Mouse (Mus musculus): ENCODE measurements around the gene Jam2. TPM values are rescaled to one million over a fixed set of nuclear protein-coding genes. Genes with fewer than 3 reads are reported as not detected.

The Jam2 gene
- polyA plus RNA-seq, 1 experiment from 2014 or later: 21.6 TPM

- no peaks in the 10 kb centered on the region for H3K9me3 ChIP-seq (ENCODE audit: control insufficient read depth, low read length)
- no peak overlapping the region for H3K4me2 ChIP-seq (ENCODE audit: low read depth, low read length)
- H3K9ac ChIP-seq (ENCODE audit: low read depth, low read length): no peak overlapping the region
- WGBS: 81% methylated on average over 19 of the region's 19 CpGs
- H3K36me3 ChIP-seq (ENCODE audit: control insufficient read depth, insufficient read depth, low read length): no peaks in the 10 kb centered on the region
- H3K27ac ChIP-seq (replicated peaks; ENCODE audit: low read depth, low read length): no peak overlapping the region
- ATAC-seq (ENCODE audit: low read depth): no peak
- no peak for DNase-seq (ENCODE audit: low spot score)
- H3K4me1 ChIP-seq (ENCODE audit: control insufficient read depth, insufficient read depth, low read length): 0 out of 2 replicates have a peak, but pooled peaks cover 2% of the 10 kb centered on the region
- H3K27me3 ChIP-seq (replicated peaks; ENCODE audit: control insufficient read depth, insufficient read depth, low read length): 0 out of 2 replicates have a peak, but pooled peaks cover 8% of the 10 kb centered on the region
- H3K4me3 ChIP-seq (ENCODE audit: low read depth, low read length): no peak overlapping the region
Observed at GRCm38 (mm10) chr16:84769619-84770464, 4.1 kb upstream of the Jam2 start.

GRCm38 (mm10) chr16:84770891-84771290 is 3.0 kb upstream of the Jam2 start:
- ATAC-seq (ENCODE audit: low read depth): no peak
- Histone ChIP-seq H3K27me3 (replicated peaks; ENCODE audit: control insufficient read depth, insufficient read depth, low read length) (0 out of 2 replicates have a peak, but pooled peaks cover 11% of the 10 kb centered on the region), H3K9me3 (ENCODE audit: control insufficient read depth, low read length) (no peaks in the 10 kb centered on the region), H3K36me3 (ENCODE audit: control insufficient read depth, insufficient read depth, low read length) (no peaks in the 10 kb centered on the region), H3K27ac (replicated peaks; ENCODE audit: low read depth, low read length) (no peak overlapping the region), H3K9ac (ENCODE audit: low read depth, low read length) (no peak overlapping the region), H3K4me1 (ENCODE audit: control insufficient read depth, insufficient read depth, low read length) (0 out of 2 replicates have a peak, but pooled peaks cover 4% of the 10 kb centered on the region), H3K4me3 (ENCODE audit: low read depth, low read length) (no peak overlapping the region), H3K4me2 (ENCODE audit: low read depth, low read length) (no peak overlapping the region)
- 85% methylated on average over 7 of the region's 7 CpGs for WGBS
- no peak for DNase-seq (ENCODE audit: low spot score)

- no peak overlapping the region for H3K4me2 ChIP-seq (ENCODE audit: low read depth, low read length)
- 0 out of 2 replicates have a peak, but pooled peaks cover 11% of the 10 kb centered on the region for H3K27me3 ChIP-seq (replicated peaks; ENCODE audit: control insufficient read depth, insufficient read depth, low read length)
Observed at GRCm38 (mm10) chr16:84771461-84771860, 2.5 kb upstream of the Jam2 start.

GRCm38 (mm10) chr16:84772496-84773267 is 1.2 kb upstream of the Jam2 start:
- H3K4me3 ChIP-seq (ENCODE audit: low read depth, low read length): peak overlapping the region; percentile 66; the same call in 1 of the 2 replicates
- DNase-seq (ENCODE audit: low spot score) (peak; percentile 20), ATAC-seq (ENCODE audit: low read depth) (no peak)

More at GRCm38 (mm10) chr16:84771461-84771860, 2.5 kb upstream of the Jam2 start:
- Histone ChIP-seq H3K36me3 (ENCODE audit: control insufficient read depth, insufficient read depth, low read length) (no peaks in the 10 kb centered on the region), H3K4me3 (ENCODE audit: low read depth, low read length) (no peak overlapping the region), H3K9me3 (ENCODE audit: control insufficient read depth, low read length) (no peaks in the 10 kb centered on the region), H3K4me1 (ENCODE audit: control insufficient read depth, insufficient read depth, low read length) (0 out of 2 replicates have a peak, but pooled peaks cover 4% of the 10 kb centered on the region), H3K27ac (replicated peaks; ENCODE audit: low read depth, low read length) (no peak overlapping the region), H3K9ac (ENCODE audit: low read depth, low read length) (no peak overlapping the region)
- DNase-seq (ENCODE audit: low spot score) (no peak), ATAC-seq (ENCODE audit: low read depth) (no peak)
- WGBS: 85% methylated on average over 2 of the region's 2 CpGs

DNA sequence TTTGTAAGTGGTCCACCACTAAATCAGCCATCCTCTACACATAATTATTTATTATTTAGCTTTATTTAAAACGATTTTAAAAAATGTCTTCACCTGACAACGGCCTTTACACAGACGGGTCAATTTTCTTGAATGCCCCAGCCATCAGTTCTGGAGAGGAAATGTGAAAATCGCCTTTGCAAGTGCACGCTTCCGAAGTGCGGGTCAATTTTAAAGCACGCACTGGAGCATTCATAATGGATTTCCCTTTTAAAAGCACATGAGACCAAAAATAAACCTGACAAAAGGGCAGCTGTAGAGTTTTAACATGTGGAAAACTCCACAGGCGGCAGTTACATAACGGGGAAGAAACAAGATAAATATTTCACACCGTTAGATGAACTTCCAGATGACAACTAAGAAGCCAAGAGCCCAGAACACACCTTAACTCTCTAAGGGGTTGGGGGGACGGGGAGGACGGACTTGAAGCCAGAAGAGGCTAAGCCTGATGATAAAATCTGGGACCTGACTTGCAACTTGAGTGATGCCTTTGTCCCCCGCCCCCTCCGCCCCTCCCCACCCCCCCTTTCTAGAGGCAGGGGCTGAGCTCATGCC is 558 bp upstream of the Jam2 start:
- H3K4me3 ChIP-seq (ENCODE audit: low read depth, low read length): peak overlapping the region; percentile 66
- H3K9me3 ChIP-seq (ENCODE audit: control insufficient read depth, low read length): no peaks in the 10 kb centered on the region
- H3K27me3 ChIP-seq (replicated peaks; ENCODE audit: control insufficient read depth, insufficient read depth, low read length): 0 out of 2 replicates have a peak, but pooled peaks cover 11% of the 10 kb centered on the region
- H3K4me1 ChIP-seq (ENCODE audit: control insufficient read depth, insufficient read depth, low read length): 0 out of 2 replicates have a peak, but pooled peaks cover 4% of the 10 kb centered on the region
- no peaks in the 10 kb centered on the region for H3K36me3 ChIP-seq (ENCODE audit: control insufficient read depth, insufficient read depth, low read length)
- H3K27ac ChIP-seq (replicated peaks; ENCODE audit: low read depth, low read length): no peak overlapping the region
- DNase-seq (ENCODE audit: low spot score) (peak; percentile 5), ATAC-seq (ENCODE audit: low read depth) (no peak; the same call in 1 of the 2 replicates)
- peak overlapping the region; percentile 70 for H3K9ac ChIP-seq (ENCODE audit: low read depth, low read length)
- under 1% methylated on average over 15 of the region's 15 CpGs for WGBS
- peak overlapping the region; percentile 93 for H3K4me2 ChIP-seq (ENCODE audit: low read depth, low read length)

More at GRCm38 (mm10) chr16:84772496-84773267, 1.2 kb upstream of the Jam2 start:
- Histone ChIP-seq H3K9ac (ENCODE audit: low read depth, low read length) (no peak overlapping the region), H3K27me3 (replicated peaks; ENCODE audit: control insufficient read depth, insufficient read depth, low read length) (0 out of 2 replicates have a peak, but pooled peaks cover 11% of the 10 kb centered on the region), H3K27ac (replicated peaks; ENCODE audit: low read depth, low read length) (no peak overlapping the region), H3K9me3 (ENCODE audit: control insufficient read depth, low read length) (no peaks in the 10 kb centered on the region), H3K4me1 (ENCODE audit: control insufficient read depth, insufficient read depth, low read length) (0 out of 2 replicates have a peak, but pooled peaks cover 4% of the 10 kb centered on the region), H3K4me2 (ENCODE audit: low read depth, low read length) (peak overlapping the region; percentile 93; the same call in 1 of the 2 replicates), H3K36me3 (ENCODE audit: control insufficient read depth, insufficient read depth, low read length) (no peaks in the 10 kb centered on the region)
- WGBS: 23% methylated on average over 8 of the region's 8 CpGs

DNA sequence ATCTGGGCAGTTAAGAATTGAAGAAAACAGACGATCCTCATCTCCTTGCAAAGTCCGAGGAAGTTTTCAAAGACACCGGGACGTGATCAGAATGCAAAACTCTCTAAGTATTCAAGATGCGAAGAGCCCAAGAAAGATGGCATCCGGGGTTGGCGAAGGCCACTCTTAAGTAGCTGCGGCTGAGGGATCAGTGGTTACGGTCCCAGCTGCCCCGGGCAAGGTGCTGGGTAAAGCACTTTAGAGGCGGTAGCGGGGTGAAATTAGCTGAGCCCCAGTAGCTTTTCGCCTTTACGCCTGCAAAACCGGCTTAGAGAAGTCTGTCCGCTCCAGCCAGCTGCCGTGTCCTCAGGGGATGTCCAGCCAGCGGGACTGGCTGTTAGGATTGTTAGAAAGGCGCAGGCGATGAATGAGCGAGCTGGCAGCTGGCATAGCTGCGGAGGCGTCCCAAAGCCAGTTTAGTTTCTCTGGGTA is 873 bp downstream of the Jam2 start:
- peak; percentile 28; the same call in 1 of the 2 replicates for ATAC-seq (ENCODE audit: low read depth)
- H3K27ac ChIP-seq (replicated peaks; ENCODE audit: low read depth, low read length): peak overlapping the region; percentile 39
- 0 out of 2 replicates have a peak, but pooled peaks cover 11% of the 10 kb centered on the region for H3K27me3 ChIP-seq (replicated peaks; ENCODE audit: control insufficient read depth, insufficient read depth, low read length)
- peak overlapping the region; percentile 93 for H3K4me2 ChIP-seq (ENCODE audit: low read depth, low read length)
- 1% methylated on average over 23 of the region's 23 CpGs for WGBS
- H3K9me3 ChIP-seq (ENCODE audit: control insufficient read depth, low read length): no peaks in the 10 kb centered on the region
- 0 out of 2 replicates have a peak, but pooled peaks cover 4% of the 10 kb centered on the region for H3K4me1 ChIP-seq (ENCODE audit: control insufficient read depth, insufficient read depth, low read length)
- peak overlapping the region; percentile 70 for H3K9ac ChIP-seq (ENCODE audit: low read depth, low read length)
- DNase-seq (ENCODE audit: low spot score): peak; percentile 84
- H3K36me3 ChIP-seq (ENCODE audit: control insufficient read depth, insufficient read depth, low read length): no peaks in the 10 kb centered on the region
- peak overlapping the region; percentile 66 for H3K4me3 ChIP-seq (ENCODE audit: low read depth, low read length)

DNA sequence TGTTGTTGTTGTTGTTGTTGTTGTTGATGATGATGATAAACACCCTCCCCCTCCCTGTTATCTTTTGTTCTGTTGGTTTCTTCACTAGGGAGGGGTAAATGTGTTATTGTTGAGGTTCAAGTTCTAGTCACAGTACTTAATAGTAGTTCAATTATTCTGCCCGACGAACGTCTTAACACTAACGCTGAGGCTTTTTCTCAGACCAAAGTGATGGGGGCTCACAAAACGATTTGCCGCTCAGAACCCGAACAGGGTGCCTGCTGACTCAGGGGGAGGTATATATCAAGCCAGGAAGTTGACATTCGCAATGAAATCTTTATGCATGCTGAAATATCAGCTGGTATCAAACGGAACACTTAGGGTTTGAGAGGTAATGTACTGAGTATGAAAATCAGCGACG is 1.4 kb downstream of the Jam2 start:
- H3K36me3 ChIP-seq (ENCODE audit: control insufficient read depth, insufficient read depth, low read length): no peaks in the 10 kb centered on the region
- WGBS: 31% methylated on average over 11 of the region's 11 CpGs
- peak overlapping the region; percentile 66 for H3K4me3 ChIP-seq (ENCODE audit: low read depth, low read length)
- ATAC-seq (ENCODE audit: low read depth): no peak
- peak overlapping the region; percentile 93 for H3K4me2 ChIP-seq (ENCODE audit: low read depth, low read length)
- no peaks in the 10 kb centered on the region for H3K9me3 ChIP-seq (ENCODE audit: control insufficient read depth, low read length)
- H3K27ac ChIP-seq (replicated peaks; ENCODE audit: low read depth, low read length): no peak overlapping the region
- peak overlapping the region; percentile 70; the same call in 1 of the 2 replicates for H3K9ac ChIP-seq (ENCODE audit: low read depth, low read length)
- 0 out of 2 replicates have a peak, but pooled peaks cover 4% of the 10 kb centered on the region for H3K4me1 ChIP-seq (ENCODE audit: control insufficient read depth, insufficient read depth, low read length)
- H3K27me3 ChIP-seq (replicated peaks; ENCODE audit: control insufficient read depth, insufficient read depth, low read length): 0 out of 2 replicates have a peak, but pooled peaks cover 11% of the 10 kb centered on the region
- DNase-seq (ENCODE audit: low spot score): no peak

Measured in embryonic facial prominence, embryonic 14.5 days (tissue).